Mouse (Mus musculus): ENCODE data around the gene Casq2. TPM values are rescaled to one million over a fixed set of nuclear protein-coding genes. Genes with fewer than 3 reads are reported as not detected.

Casq2 gene
- polyA plus RNA-seq, 2 experiments = 59.5 to 91.2 TPM

DNA sequence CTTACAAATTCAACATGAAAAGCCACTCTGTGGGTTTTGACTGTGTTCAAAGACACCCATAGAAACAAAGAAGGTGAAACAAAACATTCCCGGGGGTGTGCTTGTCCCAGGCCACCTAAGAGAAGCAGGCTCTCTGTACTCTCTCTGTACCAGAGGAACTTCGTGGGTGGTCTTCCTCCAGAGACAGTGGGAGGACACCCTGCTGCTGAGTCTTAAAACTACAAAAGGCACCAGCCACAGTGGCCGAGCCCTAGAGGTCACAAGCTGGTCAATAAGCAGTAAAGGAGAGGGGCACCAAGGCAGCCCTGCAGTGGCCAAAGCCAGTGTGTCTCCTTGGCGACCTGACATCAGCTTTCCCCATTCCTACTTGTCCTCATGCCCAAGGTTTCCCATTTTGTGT is 103.8 kb downstream of the Casq2 start:
- Histone ChIP-seq H3K9ac (ENCODE audit: low read depth, low read length, severe bottlenecking) (no peak overlapping the region), H3K4me2 (replicated peaks; ENCODE audit: low read depth, low read length, severe bottlenecking) (no peak overlapping the region), H3K4me1 (ENCODE audit: control insufficient read depth, insufficient read depth, low read length) (peaks cover 36% of the 10 kb centered on the region), H3K4me3 (replicated peaks; ENCODE audit: low read length) (no peak overlapping the region), H3K36me3 (ENCODE audit: control insufficient read depth, insufficient read depth, low read length) (peaks cover 5% of the 10 kb centered on the region), H3K27me3 (ENCODE audit: control insufficient read depth, insufficient read depth, low read length) (no peaks in the 10 kb centered on the region), H3K9me3 (ENCODE audit: control insufficient read depth, low read length) (peaks cover 6% of the 10 kb centered on the region; the same call in 1 of the 2 replicates), H3K27ac (replicated peaks; ENCODE audit: low read depth, low read length) (no peak overlapping the region)
- ATAC-seq (ENCODE audit: low FRiP score, low read depth) (no peak), DNase-seq (ENCODE audit: low spot score) (no peak)
- no peak for TF ChIP-seq POLR2A (IDR thresholded peaks at IDR 0.05; ENCODE audit: borderline replicate concordance, extremely low read depth, insufficient read depth, insufficient read length)
- WGBS = 18% methylated on average over 4 of the region's 4 CpGs

DNA sequence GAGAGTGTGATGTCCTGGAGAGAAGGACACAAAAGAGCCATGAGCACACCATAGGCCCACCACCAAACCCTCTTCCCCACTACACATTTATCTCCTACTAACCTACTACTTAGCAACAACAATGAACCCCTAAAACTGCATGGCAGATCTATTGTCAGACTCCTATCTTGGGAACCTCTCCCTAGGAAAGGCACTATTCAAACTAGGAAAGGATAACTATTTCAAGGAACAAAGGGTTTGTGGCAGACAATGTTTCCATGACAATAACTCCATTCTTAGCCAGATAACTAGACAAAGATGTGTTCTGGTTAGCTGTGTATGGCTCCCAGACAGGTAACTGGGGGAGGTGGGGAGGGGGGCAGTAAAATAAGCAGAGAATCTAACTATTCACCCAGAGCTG is 104.4 kb downstream of the Casq2 start:
- no peak for ATAC-seq (ENCODE audit: low FRiP score, low read depth)
- Histone ChIP-seq H3K27ac (replicated peaks; ENCODE audit: low read depth, low read length) (no peak overlapping the region), H3K4me3 (replicated peaks; ENCODE audit: low read length) (no peak overlapping the region), H3K4me2 (replicated peaks; ENCODE audit: low read depth, low read length, severe bottlenecking) (no peak overlapping the region), H3K27me3 (ENCODE audit: control insufficient read depth, insufficient read depth, low read length) (no peaks in the 10 kb centered on the region), H3K36me3 (ENCODE audit: control insufficient read depth, insufficient read depth, low read length) (peaks cover 6% of the 10 kb centered on the region), H3K9ac (ENCODE audit: low read depth, low read length, severe bottlenecking) (no peak overlapping the region), H3K4me1 (ENCODE audit: control insufficient read depth, insufficient read depth, low read length) (peaks cover 39% of the 10 kb centered on the region), H3K9me3 (ENCODE audit: control insufficient read depth, low read length) (peaks cover 6% of the 10 kb centered on the region; the same call in 1 of the 2 replicates)
- no peak for DNase-seq (ENCODE audit: low spot score)
- TF ChIP-seq POLR2A (IDR thresholded peaks at IDR 0.05; ENCODE audit: borderline replicate concordance, extremely low read depth, insufficient read depth, insufficient read length) = no peak

DNA sequence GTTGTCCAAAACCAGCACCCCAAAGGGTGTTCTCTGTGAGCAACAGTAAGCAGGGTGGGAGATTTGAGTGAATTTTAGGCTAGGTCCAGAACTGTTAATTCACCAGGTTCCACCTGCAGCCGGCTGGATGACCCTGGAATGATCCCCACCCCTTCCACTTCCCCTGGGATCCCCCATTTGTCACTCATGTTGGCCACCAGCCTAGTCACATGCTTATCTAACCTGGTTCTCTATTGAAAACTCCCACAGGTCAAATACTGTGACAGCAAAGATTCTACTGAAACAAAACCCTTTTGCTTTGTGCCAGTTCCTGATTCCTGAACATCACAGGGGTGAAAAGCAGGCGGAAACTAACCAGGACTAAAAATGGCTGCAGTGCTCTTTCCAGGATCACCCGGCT is 105.4 kb downstream of the Casq2 start:
- ATAC-seq (ENCODE audit: low FRiP score, low read depth) = no peak
- H3K4me1 ChIP-seq (ENCODE audit: control insufficient read depth, insufficient read depth, low read length) = peaks cover 42% of the 10 kb centered on the region
- no peaks in the 10 kb centered on the region for H3K27me3 ChIP-seq (ENCODE audit: control insufficient read depth, insufficient read depth, low read length)
- DNase-seq (ENCODE audit: low spot score) = no peak
- no peaks in the 10 kb centered on the region for H3K9me3 ChIP-seq (ENCODE audit: control insufficient read depth, low read length)
- H3K4me3 ChIP-seq (replicated peaks; ENCODE audit: low read length) = no peak overlapping the region
- H3K36me3 ChIP-seq (ENCODE audit: control insufficient read depth, insufficient read depth, low read length) = peaks cover 15% of the 10 kb centered on the region
- no peak overlapping the region for H3K27ac ChIP-seq (replicated peaks; ENCODE audit: low read depth, low read length)
- no peak overlapping the region for H3K4me2 ChIP-seq (replicated peaks; ENCODE audit: low read depth, low read length, severe bottlenecking)
- 82% methylated on average over 3 of the region's 3 CpGs for WGBS
- H3K9ac ChIP-seq (ENCODE audit: low read depth, low read length, severe bottlenecking) = no peak overlapping the region
- no peak for TF ChIP-seq POLR2A (IDR thresholded peaks at IDR 0.05; ENCODE audit: borderline replicate concordance, extremely low read depth, insufficient read depth, insufficient read length)

DNA sequence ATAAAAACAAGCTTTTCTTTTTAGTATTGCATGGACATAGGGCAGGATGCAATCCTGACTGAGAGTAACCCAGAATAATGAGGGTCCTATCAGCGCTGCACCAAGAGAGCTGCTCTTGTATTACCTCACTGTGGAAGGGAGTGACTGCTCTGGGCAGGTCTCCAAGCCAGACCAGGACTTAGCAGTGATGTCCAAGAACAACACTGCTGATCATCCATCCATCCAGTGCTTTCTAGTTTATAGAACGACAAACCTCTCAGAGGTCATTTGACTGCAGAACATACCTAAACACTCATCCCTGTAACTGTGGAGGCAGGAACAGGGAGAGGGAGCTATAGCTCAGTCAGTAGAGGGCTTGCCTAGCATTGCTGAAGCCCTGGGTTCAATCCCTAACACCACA is 106.4 kb downstream of the Casq2 start:
- TF ChIP-seq POLR2A (IDR thresholded peaks at IDR 0.05; ENCODE audit: borderline replicate concordance, extremely low read depth, insufficient read depth, insufficient read length) = no peak
- Histone ChIP-seq H3K27me3 (ENCODE audit: control insufficient read depth, insufficient read depth, low read length) (no peaks in the 10 kb centered on the region), H3K27ac (replicated peaks; ENCODE audit: low read depth, low read length) (no peak overlapping the region), H3K4me2 (replicated peaks; ENCODE audit: low read depth, low read length, severe bottlenecking) (no peak overlapping the region), H3K36me3 (ENCODE audit: control insufficient read depth, insufficient read depth, low read length) (peaks cover 17% of the 10 kb centered on the region), H3K4me1 (ENCODE audit: control insufficient read depth, insufficient read depth, low read length) (peaks cover 52% of the 10 kb centered on the region), H3K9ac (ENCODE audit: low read depth, low read length, severe bottlenecking) (no peak overlapping the region), H3K9me3 (ENCODE audit: control insufficient read depth, low read length) (no peaks in the 10 kb centered on the region), H3K4me3 (replicated peaks; ENCODE audit: low read length) (no peak overlapping the region)
- ATAC-seq (ENCODE audit: low FRiP score, low read depth) (no peak), DNase-seq (ENCODE audit: low spot score) (peak; percentile 65)
- WGBS = 63% methylated on average over 2 of the region's 2 CpGs

DNA sequence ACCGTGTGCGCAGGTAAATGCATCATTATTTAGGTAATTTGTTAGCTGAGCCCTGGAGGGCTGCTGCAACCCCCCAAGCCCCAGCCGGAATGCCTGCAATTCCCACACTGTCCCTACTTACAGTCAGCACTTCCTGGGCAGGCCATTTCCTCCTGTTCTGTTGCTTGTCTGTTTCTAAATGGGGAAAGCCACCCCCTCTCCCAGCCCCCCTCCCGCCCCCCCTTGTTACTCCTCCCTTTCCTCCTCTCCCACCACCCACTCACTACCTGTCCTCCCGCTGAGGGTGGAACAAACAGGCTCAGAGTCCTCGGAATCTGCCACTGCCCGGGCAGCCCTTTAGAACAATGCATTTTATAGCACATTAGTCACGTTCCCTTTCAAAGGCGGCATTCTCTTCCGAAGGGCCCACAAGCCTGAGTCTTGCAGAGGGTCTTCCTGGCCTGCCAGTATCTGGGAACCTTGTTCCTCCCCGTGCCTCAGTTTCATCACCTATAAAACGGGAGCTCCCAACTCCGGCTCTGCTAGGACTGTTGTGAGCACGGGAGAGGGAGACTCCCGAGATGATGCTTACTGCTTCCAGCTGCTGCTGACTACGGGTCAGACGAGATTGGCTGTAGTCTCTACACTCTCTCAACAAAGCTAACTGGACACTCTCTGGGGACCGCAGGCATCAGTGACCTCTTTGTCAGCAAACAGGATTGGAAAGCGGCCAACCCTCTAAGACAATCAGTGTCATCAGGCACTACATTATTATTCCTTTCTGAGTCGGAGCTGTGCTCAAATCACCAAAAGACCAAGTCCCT is 107.5 kb downstream of the Casq2 start:
- H3K27me3 ChIP-seq (ENCODE audit: control insufficient read depth, insufficient read depth, low read length) = no peaks in the 10 kb centered on the region
- TF ChIP-seq POLR2A (IDR thresholded peaks at IDR 0.05; ENCODE audit: borderline replicate concordance, extremely low read depth, insufficient read depth, insufficient read length) = no peak
- no peaks in the 10 kb centered on the region for H3K9me3 ChIP-seq (ENCODE audit: control insufficient read depth, low read length)
- WGBS = 10% methylated on average over 19 of the region's 20 CpGs
- no peak overlapping the region for H3K4me3 ChIP-seq (replicated peaks; ENCODE audit: low read length)
- peak overlapping the region; percentile 12; the same call in 1 of the 2 replicates for H3K9ac ChIP-seq (ENCODE audit: low read depth, low read length, severe bottlenecking)
- peaks cover 13% of the 10 kb centered on the region for H3K36me3 ChIP-seq (ENCODE audit: control insufficient read depth, insufficient read depth, low read length)
- H3K4me2 ChIP-seq (replicated peaks; ENCODE audit: low read depth, low read length, severe bottlenecking) = peak overlapping the region; percentile 26; the same call in 1 of the 2 replicates
- H3K27ac ChIP-seq (replicated peaks; ENCODE audit: low read depth, low read length) = no peak overlapping the region; the same call in 1 of the 2 replicates
- peak; percentile 48 for DNase-seq (ENCODE audit: low spot score)
- no peak for ATAC-seq (ENCODE audit: low FRiP score, low read depth)
- H3K4me1 ChIP-seq (ENCODE audit: control insufficient read depth, insufficient read depth, low read length) = peaks cover 62% of the 10 kb centered on the region
